8 mouse cellular contexts compared by ENCODE assay signal in the genomic region with DNA sequence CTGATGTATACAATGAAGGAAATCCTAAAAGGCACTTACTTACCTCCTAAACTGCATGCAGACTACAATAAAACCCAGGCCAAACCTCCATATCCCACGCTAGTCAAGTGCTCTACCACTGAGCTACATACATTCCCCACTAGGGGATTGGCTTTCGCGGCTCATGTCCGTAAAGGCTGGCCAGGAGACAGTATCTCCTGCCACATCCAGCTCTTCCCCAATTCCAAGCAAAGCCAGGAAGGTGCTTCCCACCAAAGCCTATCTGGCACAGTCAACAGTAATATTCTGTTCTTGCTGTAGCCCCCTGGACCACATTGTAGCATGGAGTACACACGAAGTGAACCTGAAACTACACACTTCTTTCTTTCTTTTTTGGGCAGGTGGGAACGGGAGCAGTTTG. TPM values are rescaled to one million over a fixed set of nuclear protein-coding genes. Genes with fewer than 3 reads are reported as not detected.
A peak's percentile ranks its signal among the peaks of the same experiment; 100 is the strongest.
DNase-seq lines count a peak whose midpoint lies in the region; ATAC-seq and TF ChIP-seq lines count a peak whose summit lies in the region.

No protein-coding gene starts in this region.

- 17% methylated on average over 6 of the region's 6 CpGs for WGBS in forebrain, embryonic 12.5 days
- WGBS in liver, embryonic 14.5 days (ENCODE audit: insufficient replicate concordance), result 46% methylated on average over 6 of the region's 6 CpGs

- H3K9ac ChIP-seq in forebrain, embryonic 12.5 days, result peak overlapping the region; percentile 91
- H3K9ac ChIP-seq in liver, embryonic 14.5 days (replicated peaks), result peak overlapping the region; percentile 77

- peak overlapping the region; percentile 97 for H3K4me2 ChIP-seq in forebrain, embryonic 12.5 days
- H3K4me2 ChIP-seq in liver, embryonic 14.5 days (ENCODE audit: low read depth), result peak overlapping the region; percentile 99

- no peaks in the 10 kb centered on the region for H3K9me3 ChIP-seq in forebrain, embryonic 12.5 days
- no peaks in the 10 kb centered on the region for H3K9me3 ChIP-seq in liver, embryonic 14.5 days (ENCODE audit: control insufficient read depth, low read length)

- H3K4me3 ChIP-seq in forebrain, embryonic 12.5 days (replicated peaks), result peak overlapping the region; percentile 86
- peak overlapping the region; percentile 76 to 86 for H3K4me3 ChIP-seq in liver, embryonic 14.5 days (ENCODE audit: insufficient read depth in 1 of 2, low read depth in 2 of 2, low read length in 2 of 2)

- no peak for TF ChIP-seq EP300 in liver, embryonic 14.5 days (IDR thresholded peaks at IDR 0.05; ENCODE audit: low read depth)

- peaks cover 26% of the 10 kb centered on the region for H3K4me1 ChIP-seq in forebrain, embryonic 12.5 days
- peaks cover 4 to 10% of the 10 kb centered on the region in 2 experiments; a peak in 3 of 4 replicates for H3K4me1 ChIP-seq in liver, embryonic 14.5 days (replicated peaks; ENCODE audit: control insufficient read depth in 2 of 2, insufficient read depth in 2 of 2, low read length in 1 of 2)

- peaks cover 11% of the 10 kb centered on the region for H3K36me3 ChIP-seq in forebrain, embryonic 12.5 days (replicated peaks)
- H3K36me3 ChIP-seq in liver, embryonic 14.5 days (replicated peaks; ENCODE audit: control insufficient read depth, insufficient read depth, low read depth), result no peaks in the 10 kb centered on the region

- peaks cover 5% of the 10 kb centered on the region; the same call in 1 of the 2 replicates for H3K27me3 ChIP-seq in forebrain, embryonic 12.5 days
- no peaks in the 10 kb centered on the region for H3K27me3 ChIP-seq in liver, embryonic 14.5 days (ENCODE audit: control insufficient read depth, insufficient read depth, low read length)

- TF ChIP-seq CTCF in liver, embryonic 14.5 days (IDR thresholded peaks at IDR 0.05; ENCODE audit: low read depth), result peak; percentile 28; the same call in 1 of the 2 replicates

- peak; percentile 38 for DNase-seq in cerebellum, adult 9-11 months
- no peak for DNase-seq in cerebellum, postnatal 4 days (ENCODE audit: low spot score in 2 of 2)
- DNase-seq in A20 (ENCODE audit: low read depth, low spot score), result peak; percentile 74
- no peak for DNase-seq in liver, embryonic 14.5 days (ENCODE audit: low read depth in 3 of 3, low spot score in 3 of 3)
- no peak for DNase-seq in layer of hippocampus, adult 18-20 months (ENCODE audit: low spot score in 2 of 2)
- DNase-seq in cerebellum, adult 11-12 months, result no peak
- DNase-seq in kidney, adult 11 months, result no peak

- no peak for ATAC-seq in forebrain, embryonic 12.5 days (ENCODE audit: low FRiP score)
- no peak for ATAC-seq in liver, embryonic 14.5 days (ENCODE audit: insufficient read depth)

- H3K27ac ChIP-seq in forebrain, embryonic 12.5 days, result no peak overlapping the region; the same call in 1 of the 2 replicates
- no peak overlapping the region for H3K27ac ChIP-seq in liver, embryonic 14.5 days

RNA-seq across cellular contexts. Expression of a gene that starts 0.9 kb away (rescaled TPM):
- 11.6 and 12.5 TPM in 2 replicates for polyA plus RNA-seq in forebrain, embryonic 12.5 days (2016; fragmentation: Nextera tagmentation; extraction: Ambion mirVana)
- 7.9 and 8.1 TPM in 2 replicates for polyA plus RNA-seq in liver, embryonic 14.5 days (2012; rRNA removed)
- polyA plus RNA-seq in liver, embryonic 14.5 days (2014; fragmentation: Nextera tagmentation; extraction: Ambion mirVana), result 8.6 and 9.7 TPM in 2 replicates
- total RNA-seq in layer of hippocampus, adult 18-20 months (2021), result 10 to 100 TPM; 12.9 to 14.2 TPM

RNA-seq across cellular contexts. Expression of a gene that starts 0.9 kb away (rescaled TPM):
- 70.7 and 78.1 TPM in 2 replicates for polyA plus RNA-seq in forebrain, embryonic 12.5 days (2016; fragmentation: Nextera tagmentation; extraction: Ambion mirVana)
- 8.3 and 9.8 TPM in 2 replicates for polyA plus RNA-seq in liver, embryonic 14.5 days (2012; rRNA removed)
- polyA plus RNA-seq in liver, embryonic 14.5 days (2014; fragmentation: Nextera tagmentation; extraction: Ambion mirVana), result 28.4 and 34.2 TPM in 2 replicates
- total RNA-seq in layer of hippocampus, adult 18-20 months (2021), result 10 to 100 TPM; 31.4 to 32.1 TPM

RNA-seq across cellular contexts. Expression of a gene that starts 42.7 kb away (rescaled TPM):
- 113 and 126 TPM in 2 replicates for polyA plus RNA-seq in forebrain, embryonic 12.5 days (2016; fragmentation: Nextera tagmentation; extraction: Ambion mirVana)
- polyA plus RNA-seq in liver, embryonic 14.5 days (2012; rRNA removed), result 37.3 and 57.9 TPM in 2 replicates
- polyA plus RNA-seq in liver, embryonic 14.5 days (2014; fragmentation: Nextera tagmentation; extraction: Ambion mirVana), result 86.7 and 89.3 TPM in 2 replicates
- 10 to 100 TPM; 44.0 to 45.9 TPM for total RNA-seq in layer of hippocampus, adult 18-20 months (2021)

RNA-seq across cellular contexts. Expression of a gene that starts 42.7 kb away (rescaled TPM):
- 34.9 and 35.6 TPM in 2 replicates for polyA plus RNA-seq in forebrain, embryonic 12.5 days (2016; fragmentation: Nextera tagmentation; extraction: Ambion mirVana)
- 9.4 and 10.6 TPM in 2 replicates for polyA plus RNA-seq in liver, embryonic 14.5 days (2012; rRNA removed)
- 5.3 and 6.5 TPM in 2 replicates for polyA plus RNA-seq in liver, embryonic 14.5 days (2014; fragmentation: Nextera tagmentation; extraction: Ambion mirVana)
- total RNA-seq in layer of hippocampus, adult 18-20 months (2021), result 10 to 100 TPM; 87.2 to 93.6 TPM

RNA-seq across cellular contexts. Expression of a gene that starts 42.8 kb away (rescaled TPM):
- polyA plus RNA-seq in forebrain, embryonic 12.5 days (2016; fragmentation: Nextera tagmentation; extraction: Ambion mirVana), result 76.0 and 81.5 TPM in 2 replicates
- polyA plus RNA-seq in liver, embryonic 14.5 days (2012; rRNA removed), result 55.5 and 58.9 TPM in 2 replicates
- polyA plus RNA-seq in liver, embryonic 14.5 days (2014; fragmentation: Nextera tagmentation; extraction: Ambion mirVana), result 34.0 and 38.9 TPM in 2 replicates
- 100 to 1,000 TPM; 162 to 164 TPM for total RNA-seq in layer of hippocampus, adult 18-20 months (2021)

Comparison
In these comparisons a context has a peak if more than half of its experiments do, and no peak if none do; other contexts are left out.
1. DNase-seq: peak in cerebellum, adult 9-11 months (single experiment) and A20 (single experiment); none in cerebellum, postnatal 4 days (0 of 2), liver, embryonic 14.5 days (0 of 3), layer of hippocampus, adult 18-20 months (0 of 2), cerebellum, adult 11-12 months (single experiment) and kidney, adult 11 months (single experiment).